Mouse (Mus musculus) intestine, postnatal 0 days (tissue): ENCODE data around the gene Gm28035. TPM values are rescaled to one million over a fixed set of nuclear protein-coding genes. Genes with fewer than 3 reads are reported as not detected.

ENCODE experiments used
- ATAC-seq: fragments of 200-750 bp; cut with Nextera tagmentation; 2 replicates; pipeline ENCODE4 v1.8.0; 2017; ENCODE audit warnings: mild to moderate bottlenecking, moderate TSS enrichment, moderate library complexity
- H3K27ac ChIP-seq: fragments of 300-500 bp; sonication (generic); 2 replicates; pipeline ENCODE4 v1.5.1; 2014; ENCODE audit warnings: mild to moderate bottlenecking, low read depth, low read length, moderate library complexity
- H3K27me3 ChIP-seq: fragments of 300-500 bp; sonication (generic); replicated peaks from 2 replicates; pipeline ENCODE4 v1.6.1; 2014; ENCODE audit warnings: low read length, mixed read lengths; ENCODE audit not compliant: control insufficient read depth, insufficient read depth
- H3K36me3 ChIP-seq: fragments of 300-500 bp; sonication (generic); 2 replicates; pipeline ENCODE4 v1.6.1; 2014; ENCODE audit warnings: mild to moderate bottlenecking, moderate library complexity; ENCODE audit not compliant: control insufficient read depth, insufficient read depth
- H3K4me1 ChIP-seq: fragments of 300-500 bp; sonication (generic); replicated peaks from 2 replicates; pipeline ENCODE4 v1.6.1; 2014; ENCODE audit warnings: antibody characterized with exemption, low read length, mixed read lengths; ENCODE audit not compliant: control insufficient read depth, insufficient read depth
- H3K4me2 ChIP-seq: fragments of 300-500 bp; sonication (generic); replicated peaks from 2 replicates; pipeline ENCODE4 v1.6.1; 2014; ENCODE audit warnings: low read depth, mild to moderate bottlenecking, moderate library complexity
- H3K4me3 ChIP-seq: fragments of 300-500 bp; sonication (generic); 2 replicates; pipeline ENCODE4 v1.5.1; 2014; ENCODE audit warnings: low read depth, low read length
- H3K9ac ChIP-seq: fragments of 300-500 bp; sonication (generic); 2 replicates; pipeline ENCODE4 v1.6.1; 2014; ENCODE audit warnings: mild to moderate bottlenecking, low read depth, low read length
- H3K9me3 ChIP-seq: fragments of 300-500 bp; sonication (generic); 2 replicates; pipeline ENCODE4 v1.6.1; 2016; ENCODE audit warnings: mixed run types; ENCODE audit not compliant: control insufficient read depth
- CTCF ChIP-seq: sonication (generic); IDR thresholded peaks from 2 replicates; pipeline ENCODE4 v1.5.1; 2016; ENCODE audit warnings: low read depth, mild to moderate bottlenecking, control low read depth, antibody characterized with exemption, moderate library complexity
- WGBS: fragments of 180-500 bp; shearing (Covaris S2); extraction: QIAGEN DNeasy Blood & Tissue Kit; methylation state at CpG from one replicate; pipeline ENCODE4 v1.1.7; 2014; 5-methylcytosine and 5-hydroxymethylcytosine counted together
- polyA plus RNA-seq: library from polyadenylated mRNA; unstranded; fragments of >200 nt; fragmentation: Nextera tagmentation; extraction: Ambion mirVana; gene quantifications from 2 replicates; pipeline ENCODE4 v1.2.1, GENCODE M21; 2015

Gene Gm28035
- polyA plus RNA-seq, 1 experiment from 2014 or later, result 0.03 TPM

- Histone ChIP-seq H3K9ac (no peak overlapping the region), H3K27me3 (no peaks in the 10 kb centered on the region), H3K4me1 (0 out of 2 replicates have a peak, but pooled peaks cover 12% of the 10 kb centered on the region), H3K4me2 (peak overlapping the region; percentile 32), H3K36me3 (peaks cover 46% of the 10 kb centered on the region), H3K4me3 (no peak overlapping the region), H3K9me3 (no peaks in the 10 kb centered on the region), H3K27ac (peak overlapping the region; percentile 76)
- WGBS, result 38% methylated on average over 5 of the region's 5 CpGs
- ATAC-seq, result peak; percentile 93
- no peak for TF ChIP-seq CTCF
Observed at GRCm38 (mm10) chr2:30251417-30252104, 11.2 kb downstream of the Gm28035 start.

GRCm38 (mm10) chr2:30252521-30252920 lies 12.2 kb downstream of the Gm28035 start:
- H3K4me2 ChIP-seq, result no peak overlapping the region
- no peak overlapping the region for H3K9ac ChIP-seq
- ATAC-seq, result no peak
- peaks cover 51% of the 10 kb centered on the region for H3K36me3 ChIP-seq
- 72% methylated on average over 3 of the region's 3 CpGs for WGBS
- no peak for TF ChIP-seq CTCF
- no peak overlapping the region for H3K4me3 ChIP-seq
- H3K27me3 ChIP-seq, result no peaks in the 10 kb centered on the region
- no peaks in the 10 kb centered on the region for H3K9me3 ChIP-seq
- H3K27ac ChIP-seq, result no peak overlapping the region
- 0 out of 2 replicates have a peak, but pooled peaks cover 12% of the 10 kb centered on the region for H3K4me1 ChIP-seq

- no peak for TF ChIP-seq CTCF
- H3K36me3 ChIP-seq, result peaks cover 53% of the 10 kb centered on the region
- no peaks in the 10 kb centered on the region for H3K9me3 ChIP-seq
- H3K27ac ChIP-seq, result no peak overlapping the region
- whole genome bisulfite sequencing, result 81% methylated on average over 5 of the region's 5 CpGs
- no peak overlapping the region for H3K4me3 ChIP-seq
- H3K27me3 ChIP-seq, result no peaks in the 10 kb centered on the region
- no peak for ATAC-seq
- no peak overlapping the region for H3K4me2 ChIP-seq
- 0 out of 2 replicates have a peak, but pooled peaks cover 12% of the 10 kb centered on the region for H3K4me1 ChIP-seq
- H3K9ac ChIP-seq, result no peak overlapping the region
Observed at GRCm38 (mm10) chr2:30253809-30254208, 13.4 kb downstream of the Gm28035 start.

GRCm38 (mm10) chr2:30255631-30256395 lies 15.4 kb downstream of the Gm28035 start:
- H3K4me2 ChIP-seq, result no peak overlapping the region
- peaks cover 52% of the 10 kb centered on the region for H3K36me3 ChIP-seq
- no peak for TF ChIP-seq CTCF
- ATAC-seq, result no peak
- WGBS, result 95% methylated on average over 42 of the region's 42 CpGs
- H3K9ac ChIP-seq, result no peak overlapping the region
- no peaks in the 10 kb centered on the region for H3K9me3 ChIP-seq
- no peak overlapping the region for H3K4me3 ChIP-seq
- H3K4me1 ChIP-seq, result 0 out of 2 replicates have a peak, but pooled peaks cover 12% of the 10 kb centered on the region
- no peak overlapping the region for H3K27ac ChIP-seq
- H3K27me3 ChIP-seq, result no peaks in the 10 kb centered on the region

- Histone ChIP-seq H3K36me3 (peaks cover 59% of the 10 kb centered on the region), H3K9me3 (no peaks in the 10 kb centered on the region), H3K4me3 (no peak overlapping the region), H3K27me3 (no peaks in the 10 kb centered on the region), H3K9ac (no peak overlapping the region), H3K4me2 (no peak overlapping the region), H3K27ac (0 out of 2 replicates have a peak overlapping the region, but pooled peaks have one; percentile 28), H3K4me1 (0 out of 2 replicates have a peak, but pooled peaks cover 9% of the 10 kb centered on the region)
- no peak for TF ChIP-seq CTCF
- no peak for ATAC-seq
- 95% methylated on average over 30 of the region's 30 CpGs for WGBS
Observed at GRCm38 (mm10) chr2:30256616-30257350, 16.4 kb downstream of the Gm28035 start.
